Mouse (Mus musculus) cerebellum, postnatal 14 days (tissue): ENCODE results near the gene Cd69.

Source experiments
- DNase-seq, 2 experiments: peaks; one replicate each; pipeline ENCODE4 v3.0.0; 2021; ENCODE audit warnings: mixed read lengths in 2 of 2

The Cd69 gene

GRCm38 (mm10) chr6:129275220-129275619 is at the start of gene Cd69:
Gene Cd69, minus strand, starts transcription at chr6:129275436.
- no peak for DNase-seq

GRCm38 (mm10) chr6:129319331-129319730 is 44.1 kb upstream of the Cd69 start:
- no peak for DNase-seq

GRCm38 (mm10) chr6:129318395-129318794 is 43.2 kb upstream of the Cd69 start:
- no peak for DNase-seq

DNA sequence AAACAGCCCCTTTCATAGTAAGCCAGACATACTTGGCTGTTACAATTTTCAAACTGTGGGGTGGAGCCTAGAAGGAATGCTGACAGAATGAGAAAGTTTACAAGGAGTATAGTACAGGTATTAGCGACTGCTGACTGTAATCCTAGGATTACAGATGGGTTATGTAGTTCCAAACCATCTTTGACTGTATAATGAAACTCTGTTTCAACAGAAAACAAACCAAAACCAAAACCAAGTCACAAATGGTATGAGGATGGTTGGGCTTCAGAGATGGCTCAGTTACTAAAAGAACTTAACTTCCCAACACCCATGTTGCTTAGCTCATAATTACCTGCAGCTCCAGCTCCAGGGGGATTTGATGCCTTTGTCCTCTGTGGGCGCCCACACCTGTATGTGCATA is 41.2 kb upstream of the Cd69 start:
- no peak for DNase-seq

- DNase-seq = no peak
Observed at GRCm38 (mm10) chr6:129315698-129316097, 40.5 kb upstream of the Cd69 start.

- no peak for DNase-seq
Observed at GRCm38 (mm10) chr6:129314655-129315168, 39.5 kb upstream of the Cd69 start.

DNA sequence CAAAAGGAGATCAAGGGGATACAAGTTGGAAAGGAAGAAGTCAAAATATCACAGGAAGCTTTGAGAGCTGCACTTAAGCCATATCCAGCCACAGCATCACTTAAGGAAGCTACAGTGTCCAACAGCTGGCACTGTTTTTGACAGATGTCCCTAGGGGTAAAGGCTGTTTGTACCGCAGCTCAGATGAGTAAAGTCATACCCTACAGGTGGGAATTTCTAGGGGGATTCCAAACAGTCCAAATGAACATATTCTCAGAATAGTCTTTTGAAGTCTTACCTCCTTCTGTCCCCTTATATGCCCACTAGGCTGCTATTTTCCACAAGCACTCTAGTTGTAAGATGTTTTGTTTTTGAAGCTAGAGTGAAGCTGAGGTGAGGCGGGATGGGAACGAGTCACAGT is 37.3 kb upstream of the Cd69 start:
- DNase-seq = no peak

GRCm38 (mm10) chr6:129304180-129304579 is 28.9 kb upstream of the Cd69 start:
- no peak for DNase-seq

- DNase-seq = no peak
Observed at GRCm38 (mm10) chr6:129288708-129289107, 13.5 kb upstream of the Cd69 start.

GRCm38 (mm10) chr6:129284384-129285104 is 9.3 kb upstream of the Cd69 start:
- no peak for DNase-seq

DNA sequence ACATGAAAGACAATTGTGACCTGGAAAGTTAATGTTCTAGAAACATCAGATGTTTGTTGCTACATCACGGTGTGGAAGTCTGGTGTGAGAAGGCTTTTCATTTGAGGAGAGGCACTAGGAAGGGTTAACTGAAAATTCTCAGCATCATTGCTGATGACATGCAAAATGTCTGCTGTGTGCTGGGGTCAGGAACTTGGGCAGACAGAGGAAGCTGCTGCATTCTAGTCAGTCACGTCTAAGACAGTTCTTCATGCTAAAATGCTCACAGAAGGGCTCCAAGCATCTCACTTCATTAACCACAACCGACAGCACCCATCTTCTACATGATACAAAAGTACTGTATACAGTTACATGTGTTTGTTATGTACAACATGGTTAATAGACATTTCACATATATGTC is 8.0 kb upstream of the Cd69 start:
- DNase-seq = no peak

GRCm38 (mm10) chr6:129276483-129276882 is 1.2 kb upstream of the Cd69 start:
- no peak for DNase-seq

DNA sequence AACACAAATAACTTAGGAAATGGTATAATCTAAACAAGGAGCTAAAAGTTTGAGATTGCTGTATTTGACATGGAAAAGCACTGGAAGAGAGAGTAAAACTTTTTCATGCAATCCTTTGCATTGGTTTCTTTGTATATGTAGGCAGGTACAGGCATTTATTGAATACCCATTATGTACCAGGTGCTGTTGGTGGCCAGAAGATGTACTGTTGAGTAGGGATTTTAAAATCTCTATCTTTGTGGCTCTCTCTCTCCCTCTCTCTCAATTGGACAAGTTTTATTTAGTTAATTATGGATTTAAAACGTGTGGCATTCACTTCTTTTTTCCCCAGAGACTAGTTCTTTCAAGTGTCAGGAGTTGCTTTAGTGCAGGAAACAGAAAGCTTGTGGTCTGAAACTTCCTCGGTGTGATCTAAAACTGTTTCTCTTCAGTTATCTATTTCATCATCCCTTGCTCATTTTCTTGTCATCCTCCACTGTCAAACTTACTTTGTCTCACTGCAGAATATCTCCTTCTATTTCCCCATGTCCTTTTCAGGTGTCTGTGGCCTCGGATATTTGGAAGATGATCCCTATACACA is 478 bp upstream of the Cd69 start:
- no peak for DNase-seq

GRCm38 (mm10) chr6:129274476-129274875 is 760 bp downstream of the Cd69 start:
- no peak for DNase-seq

DNA sequence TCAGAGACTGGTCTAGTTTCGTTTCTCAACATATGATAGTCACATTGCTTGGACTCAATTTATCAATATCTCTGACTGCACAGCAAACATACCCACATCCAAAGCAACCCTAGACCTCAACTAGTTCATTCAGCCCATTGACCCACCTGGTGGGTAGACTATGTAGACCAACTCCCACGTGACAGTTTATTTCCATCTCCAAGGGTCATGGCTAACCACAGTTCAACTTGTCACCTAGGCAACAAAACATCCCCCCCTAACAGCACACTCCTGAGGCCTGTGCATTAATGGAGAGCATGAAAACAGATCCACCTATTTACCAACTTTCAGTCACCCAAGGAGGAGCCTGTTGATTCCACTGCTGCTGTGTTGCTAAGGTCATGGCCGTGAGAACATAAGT is 1.6 kb downstream of the Cd69 start:
- no peak for DNase-seq

DNA sequence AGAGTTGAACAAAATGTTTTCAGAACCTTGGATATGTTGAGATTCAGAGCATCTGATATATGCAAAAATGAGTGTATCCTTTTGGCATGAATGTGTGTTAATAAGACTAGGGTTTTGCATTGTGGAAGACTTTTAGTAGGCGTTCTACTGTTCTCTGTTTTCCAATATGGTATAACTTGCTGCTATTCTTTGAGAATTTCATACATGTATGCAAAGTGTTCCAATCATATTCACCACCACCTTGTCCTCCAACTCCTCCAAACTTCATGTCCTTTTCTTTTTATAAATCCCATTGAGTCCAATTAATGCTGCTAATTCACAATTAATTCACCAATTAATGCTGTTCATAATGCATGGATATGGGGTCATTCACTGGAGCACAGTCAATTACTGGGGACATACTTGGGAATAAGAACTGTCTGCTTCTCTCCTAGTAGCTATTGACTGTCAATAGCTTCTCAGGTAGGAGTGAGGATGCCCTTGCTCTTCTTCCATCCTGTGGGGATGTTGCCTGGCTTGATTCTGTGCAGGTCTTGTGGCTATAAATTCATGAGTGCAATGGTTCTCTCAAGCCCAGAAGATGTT is 8.7 kb downstream of the Cd69 start:
- no peak for DNase-seq

DNA sequence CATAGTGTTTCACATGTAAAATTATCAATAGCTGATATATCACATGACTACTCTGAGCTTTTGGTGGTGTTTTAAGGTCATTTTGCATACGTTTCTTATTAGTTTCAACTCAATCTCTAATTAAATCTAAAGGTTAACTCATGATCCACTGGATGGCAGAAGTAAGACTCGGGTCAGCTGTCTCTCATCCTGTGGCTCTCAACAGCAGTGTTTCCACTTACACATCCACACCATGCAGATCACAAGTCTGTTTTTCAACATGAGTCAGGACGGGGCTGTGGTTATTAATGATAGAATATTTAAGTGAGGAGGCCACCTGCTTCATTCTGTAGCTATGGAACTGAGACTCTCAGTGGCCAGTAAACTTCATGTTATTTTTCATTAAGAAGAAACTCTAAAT is 9.4 kb downstream of the Cd69 start:
- DNase-seq = no peak

DNA sequence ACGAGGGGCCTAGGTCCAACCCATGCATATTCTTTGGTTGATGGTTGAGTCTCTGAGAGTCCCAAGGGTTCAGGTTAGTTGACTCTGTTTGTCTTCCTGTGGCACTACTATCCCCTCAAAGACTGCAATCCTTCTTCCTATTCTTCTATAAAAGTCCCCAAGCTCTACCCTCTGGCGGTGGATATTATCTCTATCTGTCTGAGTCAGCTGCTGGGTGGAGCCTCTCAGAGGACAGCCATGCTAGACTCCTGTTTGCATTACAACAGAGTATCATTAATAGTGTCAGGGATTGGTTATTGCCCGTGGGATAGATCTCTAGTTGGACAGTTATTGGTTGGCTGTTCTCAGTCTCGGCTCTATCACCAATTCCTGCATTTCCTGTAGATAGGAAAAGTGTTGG is 14.3 kb downstream of the Cd69 start:
- no peak for DNase-seq

DNA sequence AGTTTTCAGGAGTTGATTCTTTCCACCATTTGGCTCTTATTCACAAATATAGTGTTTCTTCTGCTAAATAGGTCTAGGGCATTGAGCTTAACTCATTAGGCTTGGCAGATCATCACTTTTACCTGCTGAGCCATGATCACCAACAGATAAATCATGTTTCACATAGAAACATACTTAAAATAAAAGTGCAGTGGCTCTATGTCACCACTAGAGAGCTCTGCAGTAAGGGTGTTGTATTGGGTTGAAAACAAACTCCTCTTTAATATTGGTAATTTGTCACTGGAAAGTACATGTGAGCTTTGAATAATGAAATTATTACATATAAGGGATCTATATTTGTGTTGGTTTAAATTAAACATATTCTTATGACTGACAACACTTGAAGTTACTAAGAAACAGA is 15.2 kb downstream of the Cd69 start:
- no peak for DNase-seq

- peak; percentile 13 to 26 for DNase-seq
Observed at GRCm38 (mm10) chr6:129256018-129256417, 19.2 kb downstream of the Cd69 start.

- peak; percentile 24 to 41 for DNase-seq
Observed at GRCm38 (mm10) chr6:129254949-129255602, 20.2 kb downstream of the Cd69 start.

DNA sequence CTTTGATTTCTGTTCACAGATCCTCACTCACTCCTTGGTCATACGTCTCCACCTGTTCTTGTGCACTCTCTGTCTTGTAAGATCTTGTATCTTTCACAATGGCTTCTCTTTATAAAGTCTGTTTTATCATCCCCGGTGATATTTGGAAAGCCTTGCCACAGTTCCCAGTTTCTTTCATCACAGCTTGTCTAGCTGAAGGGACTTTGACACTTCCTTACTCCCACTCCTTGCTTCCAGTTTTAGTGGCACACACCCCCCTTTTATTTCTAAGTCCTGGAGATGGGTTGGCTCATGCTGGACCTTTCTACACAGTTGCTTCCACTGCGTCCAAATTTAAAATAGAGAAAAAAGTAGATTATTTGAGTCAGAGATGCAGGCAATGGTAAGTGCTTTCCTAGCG is 20.9 kb downstream of the Cd69 start:
- DNase-seq = no peak

DNA sequence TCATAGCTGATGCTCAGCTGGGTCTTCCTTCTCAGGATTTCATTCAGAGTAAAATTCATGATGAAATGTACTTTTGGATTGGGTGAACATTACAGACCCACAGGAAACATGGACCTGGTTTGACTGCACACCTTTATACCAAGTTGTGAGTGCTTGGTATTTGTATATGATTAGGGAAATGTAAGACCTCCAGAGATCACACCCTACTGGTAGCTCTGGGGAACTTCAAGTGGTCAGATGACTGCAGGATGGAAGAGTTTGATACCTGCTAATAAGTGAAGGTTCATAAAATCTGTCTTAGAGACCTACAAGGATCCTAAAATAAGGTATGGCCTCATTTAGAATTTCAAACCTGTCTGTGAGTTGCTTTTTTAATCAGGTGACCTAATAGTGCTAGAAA is 27.0 kb downstream of the Cd69 start:
- no peak for DNase-seq

DNA sequence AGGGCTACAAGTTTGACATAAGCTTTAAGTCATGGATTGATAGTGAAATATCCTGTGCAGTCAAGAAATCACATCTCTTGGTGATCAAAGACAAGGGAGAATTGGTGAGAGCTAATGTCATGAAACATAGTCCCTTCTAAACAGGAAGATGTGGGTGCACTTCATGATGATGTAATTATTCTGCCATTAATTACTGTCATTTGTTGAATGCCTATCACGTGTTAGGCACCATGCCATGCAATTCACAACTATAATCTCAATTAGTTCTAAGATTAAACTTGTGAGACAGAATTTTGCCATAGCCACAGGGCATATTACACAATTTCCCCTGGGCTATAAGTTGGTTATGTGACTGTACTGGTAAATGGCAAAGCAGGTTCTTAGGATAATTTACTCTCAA is 28.2 kb downstream of the Cd69 start:
- no peak for DNase-seq
